Mouse (Mus musculus): Measurements from ENCODE around the gene Gm14305. TPM values are rescaled to one million over a fixed set of nuclear protein-coding genes. Genes with fewer than 3 reads are reported as not detected.
A peak's percentile ranks its signal among the peaks of the same experiment; 100 is the strongest.
"Not testable (repeated sequence)": the region's sequence is repeated elsewhere in the genome, so short reads cannot be mapped to it uniquely, and the experiment has no call there.

The Gm14305 gene
- polyA plus RNA-seq (2014; fragmentation: Nextera tagmentation; extraction: Ambion mirVana) = 35.6 and 36.4 TPM in 2 replicates

DNA sequence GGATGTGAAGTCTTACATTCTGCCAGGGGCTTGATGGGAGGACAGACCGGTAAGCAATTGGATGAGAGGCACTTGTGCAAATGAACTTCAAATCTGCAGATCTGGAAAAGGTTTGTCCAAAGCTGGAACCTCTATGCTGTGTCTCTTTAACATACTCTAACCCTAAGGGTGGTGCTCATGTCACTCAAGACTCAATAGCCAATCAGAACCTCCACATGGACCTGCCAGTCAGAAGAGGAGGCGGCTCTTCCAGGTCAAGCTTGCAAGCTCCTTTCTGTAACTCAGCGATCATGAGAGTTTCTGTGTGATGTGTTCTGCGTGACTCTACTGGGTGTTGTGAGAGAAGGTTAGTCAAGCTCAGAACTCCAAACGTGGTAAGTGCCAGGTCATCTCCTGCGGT lies at the start of gene Gm14305:
Gene Gm14305, plus strand, starts transcription at position 278 of the 400 bp plus-strand sequence.
- H3K27me3 ChIP-seq (replicated peaks; ENCODE audit: control insufficient read depth, insufficient read depth, low read length); H3K4me1 ChIP-seq (ENCODE audit: control insufficient read depth, insufficient read depth, low read length); DNase-seq (ENCODE audit: low spot score); H3K9me3 ChIP-seq (ENCODE audit: control insufficient read depth, low read length); H3K36me3 ChIP-seq (ENCODE audit: control insufficient read depth, insufficient read depth, low read length); H3K27ac ChIP-seq (replicated peaks; ENCODE audit: low read depth, low read length); ATAC-seq (ENCODE audit: low read depth): not testable (repeated sequence)
- Histone ChIP-seq H3K4me3 (ENCODE audit: low read depth, low read length) (peak within 1 kb of the TSS; percentile 42), H3K4me2 (ENCODE audit: low read depth, low read length) (peak within 1 kb of the TSS; percentile 38; the same call in 1 of the 2 replicates), H3K9ac (ENCODE audit: low read depth, low read length) (peak within 1 kb of the TSS; percentile 51; the same call in 1 of the 2 replicates)
- no CpG with 5 or more reads among the region's 6 CpGs for WGBS

DNA sequence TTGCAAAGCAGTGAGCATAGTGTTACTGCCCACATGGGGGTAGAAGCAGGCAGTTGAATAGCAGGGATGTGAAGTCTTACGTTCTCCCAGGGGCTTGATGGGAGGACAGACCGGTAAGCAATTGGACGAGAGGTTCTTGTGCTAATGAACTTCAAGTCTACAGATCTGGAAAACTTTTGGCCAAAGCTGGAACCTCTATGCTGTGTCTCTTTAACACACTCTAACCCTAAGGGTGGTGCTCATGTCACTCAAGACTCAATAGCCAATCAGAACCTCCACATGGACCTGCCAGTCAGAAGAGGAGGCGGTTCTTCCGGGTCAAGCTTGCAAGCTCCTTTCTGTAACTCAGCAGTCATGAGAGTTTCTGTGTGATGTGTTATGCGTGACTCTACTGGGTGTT lies 37.9 kb upstream of the Gm14305 start, which contains the start of gene Zfp973:
Gene Zfp973, plus strand, starts transcription at position 301 of the 400 bp plus-strand sequence.
- not testable (repeated sequence) for H3K27me3 ChIP-seq (replicated peaks; ENCODE audit: control insufficient read depth, insufficient read depth, low read length); H3K9me3 ChIP-seq (ENCODE audit: control insufficient read depth, low read length); ATAC-seq (ENCODE audit: low read depth); H3K9ac ChIP-seq (ENCODE audit: low read depth, low read length); H3K36me3 ChIP-seq (ENCODE audit: control insufficient read depth, insufficient read depth, low read length); DNase-seq (ENCODE audit: low spot score); H3K4me3 ChIP-seq (ENCODE audit: low read depth, low read length); H3K27ac ChIP-seq (replicated peaks; ENCODE audit: low read depth, low read length); H3K4me2 ChIP-seq (ENCODE audit: low read depth, low read length); H3K4me1 ChIP-seq (ENCODE audit: control insufficient read depth, insufficient read depth, low read length)
- WGBS = no CpG with 5 or more reads among the region's 6 CpGs

Other genes with a start within 250 kb of the Gm14305 start
- gene Gm14434, start 221.5 kb upstream of the Gm14305 start, polyA plus RNA-seq (2014; fragmentation: Nextera tagmentation; extraction: Ambion mirVana) = 8.9 and 10.8 TPM in 2 replicates
- not detected in 2 replicates for gene Zfp967, start 187.3 kb upstream of the Gm14305 start, polyA plus RNA-seq (2014; fragmentation: Nextera tagmentation; extraction: Ambion mirVana)
- 13.2 and 23.0 TPM in 2 replicates for gene Gm14308, start 72.0 kb upstream of the Gm14305 start, polyA plus RNA-seq (2014; fragmentation: Nextera tagmentation; extraction: Ambion mirVana)
- gene Zfp973, start 37.8 kb upstream of the Gm14305 start, polyA plus RNA-seq (2014; fragmentation: Nextera tagmentation; extraction: Ambion mirVana) = 9.8 and 11.2 TPM in 2 replicates
- 20.7 and 25.8 TPM in 2 replicates for gene Gm14295, start 90.3 kb downstream of the Gm14305 start, polyA plus RNA-seq (2014; fragmentation: Nextera tagmentation; extraction: Ambion mirVana)
- not detected in 2 replicates for gene Gm14408, start 122.8 kb downstream of the Gm14305 start, polyA plus RNA-seq (2014; fragmentation: Nextera tagmentation; extraction: Ambion mirVana)
- gene Gm14296, start 219.5 kb downstream of the Gm14305 start, polyA plus RNA-seq (2014; fragmentation: Nextera tagmentation; extraction: Ambion mirVana) = 7.8 and 9.1 TPM in 2 replicates

Data from embryonic facial prominence, embryonic 14.5 days (tissue).